Mouse (Mus musculus) megakaryocyte, embryonic 14.5 days (primary cell): ENCODE measurements at regions not wholly inside any gene's neighbourhood (a gene's known extent, or its start where the extent isn't known, plus 50 kb on each side); places are given as distances from the start of the nearest gene placed in this dataset.

Source experiments
- FLI1 ChIP-seq: IDR thresholded peaks from 2 replicates; pipeline ENCODE4 v1.6.1; 2012; ENCODE audit warnings: low read length, inconsistent platforms, mixed read lengths
- GATA1 ChIP-seq: IDR thresholded peaks from 3 replicates; pipeline ENCODE4 v1.6.1; 2012; ENCODE audit warnings: mixed read lengths, low read length, inconsistent platforms, borderline replicate concordance

DNA sequence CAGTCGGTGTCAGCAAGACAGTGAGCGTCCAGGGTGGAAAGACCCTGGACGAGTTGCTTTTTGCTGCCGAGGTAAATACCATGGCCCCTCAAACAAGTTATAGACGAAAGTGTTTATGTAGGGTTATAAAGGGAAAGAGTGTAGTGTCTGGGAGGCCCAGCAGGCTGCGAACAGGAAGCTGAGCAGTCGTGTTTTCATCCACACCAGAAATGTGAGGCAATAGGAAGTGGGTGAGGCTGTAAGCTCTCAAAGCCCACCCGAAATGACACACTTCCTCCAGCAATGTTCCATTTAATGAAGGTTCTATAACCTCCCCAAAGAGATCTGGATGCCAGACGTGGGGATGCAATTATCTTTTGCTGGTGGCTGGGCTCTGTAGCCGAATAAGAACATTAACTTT lies 451.5 kb downstream of the Etnk1 start:
- TF ChIP-seq GATA1, result no peak
- no peak for TF ChIP-seq FLI1
